Mouse (Mus musculus) large intestine, adult 2 months (tissue): ENCODE results near the gene Slc22a12. TPM values are rescaled to one million over a fixed set of nuclear protein-coding genes. Genes with fewer than 3 reads are reported as not detected.

Experiments
- DNase-seq: peaks from one replicate; pipeline ENCODE4 v3.0.0-alpha.2; 2012; ENCODE audit warnings: low read depth, low spot score
- WGBS: fragments of 180-500 bp; shearing (Covaris S2); methylation state at CpG from one replicate; pipeline ENCODE4 v1.1.7; 2018; 5-methylcytosine and 5-hydroxymethylcytosine counted together
- polyA plus RNA-seq: library from polyadenylated mRNA; depleted of rRNA; stranded (reverse); fragments of >200 nt; gene quantifications from 2 replicates; pipeline ENCODE4 v1.2.3, GENCODE M21; 2012

The Slc22a12 gene
- polyA plus RNA-seq, 1 experiment, result 0.15 TPM

DNA sequence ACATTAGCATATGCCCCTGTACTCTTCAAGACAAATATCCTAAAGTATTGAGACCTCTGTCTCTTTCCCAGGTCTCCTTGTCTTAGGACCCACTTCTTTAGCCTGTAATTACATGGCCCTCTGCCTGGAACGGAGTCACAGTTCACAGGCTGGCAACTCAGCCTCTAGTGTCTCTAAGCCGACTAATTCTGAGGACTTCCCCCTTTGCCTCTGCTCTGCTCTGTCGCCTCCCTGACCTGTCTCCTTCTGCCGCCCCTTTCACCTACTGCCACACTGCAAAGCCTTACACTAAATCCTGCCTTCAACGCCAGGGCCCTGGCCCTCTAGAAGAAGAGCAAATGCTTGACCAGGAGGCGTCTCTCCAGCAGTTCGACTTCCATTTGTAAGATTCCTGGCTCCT, 686 bp upstream of the Slc22a12 start:
- 63% methylated on average over 7 of the region's 7 CpGs for WGBS
- DNase-seq, result no peak

DNA sequence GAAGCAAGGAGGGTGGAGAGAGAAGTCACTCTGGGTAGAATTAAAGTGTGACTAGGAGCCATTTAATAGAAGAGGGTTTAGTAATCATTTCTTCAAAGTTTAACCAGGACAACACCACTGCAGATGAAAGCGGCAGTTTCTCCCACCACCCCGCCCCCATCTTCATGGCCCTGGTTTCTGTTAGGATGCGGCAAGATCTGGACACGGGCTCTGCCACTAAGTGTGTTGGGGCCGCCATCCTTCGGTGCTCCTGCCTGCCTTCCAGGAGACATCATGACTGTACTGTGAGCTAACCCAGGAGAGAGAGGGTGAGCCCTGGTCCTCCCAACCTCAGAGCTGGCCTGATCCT, 177 bp upstream of the Slc22a12 start:
- 90% methylated on average over 6 of the region's 6 CpGs for WGBS

GRCm38 (mm10) chr19:6541521-6541920, 1.3 kb downstream of the Slc22a12 start:
- 79% methylated on average over 7 of the region's 7 CpGs for WGBS
- no peak for DNase-seq

More for the DNA sequence above, 177 bp upstream of the Slc22a12 start:
- DNase-seq, result no peak

- no peak for DNase-seq
- WGBS, result 62% methylated on average over 6 of the region's 6 CpGs
Measured at GRCm38 (mm10) chr19:6540191-6540590, 2.6 kb downstream of the Slc22a12 start.

DNA sequence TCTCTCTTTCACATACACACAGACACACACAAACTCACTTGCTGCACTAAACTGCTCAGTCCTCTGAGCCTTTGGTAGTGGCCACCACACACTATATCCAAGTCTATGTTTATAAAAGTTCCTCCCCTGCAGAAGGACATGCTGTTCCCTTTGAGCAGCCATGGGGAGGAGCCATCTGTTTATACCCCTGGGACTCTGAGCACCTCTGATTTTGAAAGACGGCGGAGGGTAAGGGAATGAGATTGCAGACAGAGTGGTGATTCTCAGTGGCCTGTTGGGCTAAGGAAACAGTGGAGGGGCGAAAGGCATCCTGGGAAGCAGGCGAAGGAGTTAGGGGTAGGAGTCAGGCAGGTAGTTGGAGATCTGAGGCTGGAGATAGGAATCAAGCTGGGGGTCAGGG, 3.2 kb downstream of the Slc22a12 start:
- WGBS, result 77% methylated on average over 4 of the region's 4 CpGs
- DNase-seq, result no peak

DNA sequence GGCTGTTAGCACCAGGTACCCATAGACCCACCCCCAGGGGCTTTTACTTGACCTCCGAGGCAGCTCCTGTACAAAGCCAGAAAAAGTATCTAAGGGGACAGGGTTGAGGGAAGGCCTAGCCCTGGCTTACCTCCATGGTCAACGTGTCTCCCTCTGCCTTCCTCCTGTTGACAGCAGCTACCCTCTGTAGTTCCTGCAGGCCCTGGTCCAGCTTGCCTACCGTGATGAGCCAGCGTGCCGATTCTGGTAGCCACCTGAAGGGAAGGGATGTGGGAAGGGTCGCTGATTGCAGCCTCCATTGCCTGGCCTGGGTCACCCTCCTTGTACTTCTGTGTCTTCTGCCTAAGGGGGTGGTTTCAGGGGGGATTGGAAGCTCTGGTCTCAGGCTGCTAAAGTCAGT, 4.3 kb downstream of the Slc22a12 start:
- DNase-seq, result no peak
- WGBS, result 84% methylated on average over 6 of the region's 6 CpGs

DNA sequence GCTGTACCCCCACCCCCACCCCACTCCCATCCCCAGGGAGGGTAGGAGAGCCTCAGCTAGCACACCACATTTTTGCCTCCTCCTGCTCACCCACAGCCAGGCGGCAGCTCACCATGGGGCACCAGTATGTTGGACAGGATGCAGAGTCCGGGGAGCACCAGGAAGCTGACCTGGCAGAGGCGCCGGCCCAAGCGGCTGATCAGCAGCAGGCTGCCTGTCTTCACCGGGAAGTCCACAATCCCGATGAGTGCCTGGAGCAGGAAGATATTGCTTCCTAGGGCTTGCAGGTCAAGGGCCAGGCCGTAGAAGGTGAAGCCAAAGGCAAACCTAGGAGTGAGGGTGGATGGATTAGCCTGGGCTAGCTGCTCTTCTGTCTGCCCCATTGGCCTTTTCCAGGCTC, 5.3 kb downstream of the Slc22a12 start:
- 64% methylated on average over 8 of the region's 8 CpGs for WGBS

DNA sequence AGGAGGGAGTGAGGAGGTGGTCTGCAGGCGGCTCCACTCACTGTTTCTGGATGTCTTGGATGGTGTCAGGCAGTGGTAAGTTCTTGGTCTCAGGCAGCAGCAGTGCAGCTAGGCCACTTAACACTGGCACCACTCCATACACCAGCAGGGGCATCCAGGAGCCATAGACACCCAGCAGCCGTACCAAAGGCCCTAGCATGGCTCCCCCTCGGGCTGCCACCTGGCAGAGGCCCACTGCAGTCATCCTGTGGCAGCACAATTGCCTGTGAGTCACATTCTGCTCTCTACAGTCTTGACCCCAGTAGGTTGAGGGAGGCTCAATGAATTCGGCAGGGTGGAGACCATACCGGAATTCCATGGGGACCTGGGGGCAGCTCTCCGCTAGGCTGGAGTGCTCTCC, 6.1 kb downstream of the Slc22a12 start:
- DNase-seq, result no peak
- 68% methylated on average over 6 of the region's 6 CpGs for WGBS

More for the DNA sequence above, 5.3 kb downstream of the Slc22a12 start:
- no peak for DNase-seq

DNA sequence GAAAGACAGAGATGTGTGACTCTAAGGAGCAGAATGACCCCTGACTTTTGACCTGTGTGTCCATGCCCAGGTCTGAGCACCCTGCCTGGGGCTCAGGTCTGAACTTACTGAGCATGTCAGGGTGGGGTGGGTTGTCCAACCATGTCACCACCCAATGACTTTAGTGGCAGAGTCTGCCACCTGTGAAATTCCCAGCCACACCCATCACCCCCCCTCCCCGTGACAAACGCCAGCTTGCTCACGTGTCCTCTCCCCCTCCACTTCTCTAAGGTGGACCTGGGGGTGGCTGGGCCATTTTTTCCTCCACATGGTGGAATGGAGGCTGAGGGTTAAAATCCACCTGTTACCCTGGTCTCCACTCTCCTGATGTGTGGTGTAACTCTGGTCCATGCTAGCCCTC, 6.6 kb downstream of the Slc22a12 start:
- 28% methylated on average over 3 of the region's 3 CpGs for WGBS
- DNase-seq, result no peak

DNA sequence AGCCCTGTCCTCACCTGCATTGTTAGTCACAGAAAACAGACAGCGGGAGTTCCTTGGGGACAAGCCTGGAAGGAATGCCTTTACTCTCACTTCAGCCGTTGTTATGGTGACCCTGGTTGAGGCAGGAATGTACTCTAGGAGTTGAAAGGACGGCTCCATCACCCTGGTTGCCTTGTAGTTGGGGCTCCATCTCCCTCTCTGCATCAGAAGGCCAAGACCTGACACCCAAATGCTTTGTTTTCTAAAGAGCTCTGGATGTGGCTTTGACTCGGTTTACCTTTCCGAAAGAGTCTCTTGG, 8.8 kb downstream of the Slc22a12 start:
- 67% methylated on average over 5 of the region's 5 CpGs for WGBS
- DNase-seq, result no peak

DNA sequence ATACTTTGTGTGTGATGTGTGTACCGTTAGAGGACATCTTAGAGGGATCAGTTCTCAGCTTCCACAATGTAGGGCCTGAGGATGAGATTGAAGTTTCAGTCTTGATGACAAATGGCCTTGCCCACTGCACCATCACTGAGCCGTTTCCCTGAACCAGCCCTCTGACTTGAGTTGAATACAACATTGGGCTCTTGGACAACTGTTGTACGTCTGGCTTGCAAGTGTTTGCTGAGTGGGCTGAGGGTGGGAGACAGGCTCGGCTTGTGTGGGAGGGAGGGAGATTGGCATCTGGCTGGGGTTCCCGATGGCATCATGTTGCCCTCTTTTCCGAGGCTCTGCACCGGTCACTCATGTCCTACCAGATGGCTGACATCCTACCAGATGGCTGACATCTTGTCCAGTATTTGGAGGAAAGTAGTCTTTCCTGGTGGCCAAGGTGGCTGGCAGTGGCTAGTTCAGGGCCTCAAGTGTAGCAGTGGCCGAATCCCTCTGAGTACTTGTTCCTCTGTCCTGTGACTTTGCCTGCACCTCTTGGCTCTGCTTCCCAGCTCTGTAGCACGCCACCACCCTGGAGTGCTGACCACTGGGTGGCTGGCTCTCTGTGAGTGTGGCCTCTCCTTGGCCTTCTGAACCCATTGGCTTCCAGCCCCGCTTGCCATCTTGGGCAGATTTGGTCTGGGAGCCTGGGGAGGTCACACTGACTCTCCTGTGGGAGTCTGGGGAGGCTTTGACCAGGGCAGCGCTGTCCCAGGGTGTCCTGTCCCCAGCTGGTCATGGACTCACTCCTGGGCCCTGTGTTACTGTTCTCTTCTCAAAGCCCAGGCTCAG, 9.3 kb downstream of the Slc22a12 start:
- DNase-seq, result no peak
- WGBS, result 86% methylated on average over 11 of the region's 11 CpGs

DNA sequence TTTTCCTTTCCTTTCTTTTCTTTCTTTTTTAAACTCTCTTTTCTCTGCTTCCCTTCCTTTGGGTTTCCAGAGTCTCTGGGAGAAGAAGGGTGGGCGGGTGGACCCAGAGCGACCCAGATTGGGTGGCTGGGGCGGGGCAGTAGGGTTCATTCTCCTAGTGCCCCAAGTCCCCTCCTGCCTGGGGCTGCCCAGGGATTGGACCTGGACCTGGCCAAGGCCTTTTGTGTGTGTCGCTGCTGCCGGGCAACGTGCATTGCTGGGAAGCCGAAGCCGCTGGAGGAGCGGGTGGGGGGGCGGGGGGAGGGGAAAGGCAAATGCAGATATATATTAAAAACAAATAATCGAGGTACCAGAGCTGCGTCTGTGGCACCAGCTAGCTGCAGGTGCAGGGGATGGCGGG, 10.2 kb downstream of the Slc22a12 start:
- no peak for DNase-seq
- 21% methylated on average over 13 of the region's 13 CpGs for WGBS

DNA sequence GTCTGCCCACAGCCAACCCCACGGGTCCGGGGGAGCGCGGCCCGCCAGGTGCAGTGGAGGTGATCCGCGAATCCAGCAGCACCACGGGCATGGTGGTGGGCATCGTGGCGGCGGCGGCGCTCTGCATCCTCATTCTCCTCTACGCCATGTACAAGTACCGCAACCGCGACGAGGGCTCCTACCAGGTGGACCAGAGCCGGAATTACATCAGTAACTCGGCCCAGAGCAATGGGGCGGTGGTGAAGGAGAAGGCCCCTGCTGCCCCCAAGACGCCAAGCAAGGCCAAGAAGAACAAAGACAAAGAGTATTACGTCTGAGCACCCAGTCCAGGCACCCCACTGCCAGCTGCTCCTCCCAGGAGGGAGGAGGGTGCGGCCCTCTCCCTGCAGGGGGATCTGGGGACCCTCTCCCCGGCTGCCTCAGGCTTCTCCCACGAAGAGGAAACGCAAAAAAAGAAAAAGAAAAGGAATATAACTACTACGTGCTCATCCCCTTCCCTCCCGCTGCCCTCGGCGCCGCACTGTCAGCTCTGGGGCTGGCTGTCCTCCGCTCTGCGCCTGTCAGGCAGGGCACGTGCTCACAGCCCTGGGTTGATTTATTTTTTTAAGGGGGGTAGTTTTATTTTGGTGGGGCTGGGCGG, 10.9 kb downstream of the Slc22a12 start:
- 2% methylated on average over 36 of the region's 36 CpGs for WGBS
- DNase-seq, result no peak

- WGBS, result 2% methylated on average over 53 of the region's 56 CpGs
- no peak for DNase-seq
Measured at GRCm38 (mm10) chr19:6531011-6531631, 11.7 kb downstream of the Slc22a12 start.

- WGBS, result 32% methylated on average over 13 of the region's 13 CpGs
- no peak for DNase-seq
Measured at GRCm38 (mm10) chr19:6530359-6530758, 12.5 kb downstream of the Slc22a12 start.

GRCm38 (mm10) chr19:6529265-6529985, 13.4 kb downstream of the Slc22a12 start:
- WGBS, result 74% methylated on average over 14 of the region's 14 CpGs
- DNase-seq, result no peak

DNA sequence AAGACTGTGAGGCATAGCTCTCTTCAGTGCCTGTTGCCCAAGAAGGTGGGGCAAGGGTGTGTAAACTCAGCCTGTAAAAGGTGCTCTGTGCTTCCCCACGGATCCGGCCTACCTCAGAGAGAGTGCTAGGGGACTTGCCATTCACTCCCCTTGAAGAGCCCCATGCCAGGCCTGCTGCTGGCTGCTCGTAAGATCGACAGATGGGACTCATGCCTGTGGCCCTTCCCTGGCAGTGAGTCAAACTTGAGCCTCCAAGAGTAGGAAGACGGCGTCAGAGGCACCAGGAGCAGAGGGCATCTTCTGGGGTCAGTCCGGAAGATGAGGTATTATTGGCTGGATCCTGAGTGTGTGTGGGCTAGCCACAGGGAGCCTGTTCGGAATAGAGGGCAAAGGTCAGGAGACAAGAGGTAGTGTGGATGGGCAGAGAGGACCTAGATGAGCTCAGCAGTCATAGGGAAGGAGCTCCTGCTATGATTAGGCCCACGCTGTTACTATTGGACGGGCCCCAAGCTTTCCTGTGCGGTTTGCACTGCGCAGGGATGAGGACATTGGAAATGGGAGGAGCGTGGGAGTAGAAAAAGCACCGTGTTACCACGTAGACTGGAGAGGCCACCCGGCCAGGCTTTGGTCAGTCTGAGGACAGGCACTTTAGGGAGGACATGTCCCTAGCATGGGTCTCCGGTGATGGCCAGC, 14.8 kb downstream of the Slc22a12 start:
- DNase-seq, result no peak
- 74% methylated on average over 17 of the region's 17 CpGs for WGBS

- no peak for DNase-seq
- 87% methylated on average over 3 of the region's 3 CpGs for WGBS
Measured at GRCm38 (mm10) chr19:6527439-6527838, 15.4 kb downstream of the Slc22a12 start.

GRCm38 (mm10) chr19:6526010-6526409, 16.8 kb downstream of the Slc22a12 start:
- no peak for DNase-seq
- WGBS, result 80% methylated on average over 9 of the region's 9 CpGs

- 75% methylated on average over 4 of the region's 4 CpGs for WGBS
- DNase-seq, result no peak
Measured at GRCm38 (mm10) chr19:6525023-6525422, 17.8 kb downstream of the Slc22a12 start.
